Mouse (Mus musculus) bone marrow, adult 2 months (tissue): ENCODE measurements around the gene Pkn1.
A peak's percentile ranks its signal among the peaks of the same experiment; 100 is the strongest.

ENCODE experiments used
- CTCF ChIP-seq: fragments of 200-500 bp; IDR thresholded peaks from 2 replicates; pipeline ENCODE4 v1.5.1; 2011; ENCODE audit warnings: low read length, control low read depth; ENCODE audit not compliant: control insufficient read depth, insufficient read depth
- POLR2A ChIP-seq: fragments of 200-500 bp; IDR thresholded peaks from 2 replicates; pipeline ENCODE4 v1.6.1; 2011; ENCODE audit warnings: low read depth, mild to moderate bottlenecking, control low read depth, low read length, borderline replicate concordance; ENCODE audit not compliant: control insufficient read depth

- TF ChIP-seq CTCF (0 out of 2 replicates have a peak, but pooled peaks have one; percentile 1), POLR2A (peak; percentile 42; the same call in 1 of the 2 replicates)
These were observed 703 bp downstream of the Pkn1 start for GRCm38 (mm10) chr8:83698291-83698660.
